Mouse (Mus musculus) cortical plate, adult 2 months (tissue): ENCODE data around the gene Hexa.

Experiments
- CTCF ChIP-seq: fragments of 200-500 bp; IDR thresholded peaks from 2 replicates; pipeline ENCODE4 v1.5.1; 2011; ENCODE audit warnings: mild to moderate bottlenecking, control low read depth, low read length; ENCODE audit not compliant: insufficient read depth; ENCODE audit errors: extremely low read depth
- POLR2A ChIP-seq: fragments of 200-500 bp; IDR thresholded peaks from 2 replicates; pipeline ENCODE4 v1.6.1; 2011; ENCODE audit warnings: mild to moderate bottlenecking, low read length, control low read depth; ENCODE audit not compliant: insufficient read depth; ENCODE audit errors: extremely low read depth

DNA sequence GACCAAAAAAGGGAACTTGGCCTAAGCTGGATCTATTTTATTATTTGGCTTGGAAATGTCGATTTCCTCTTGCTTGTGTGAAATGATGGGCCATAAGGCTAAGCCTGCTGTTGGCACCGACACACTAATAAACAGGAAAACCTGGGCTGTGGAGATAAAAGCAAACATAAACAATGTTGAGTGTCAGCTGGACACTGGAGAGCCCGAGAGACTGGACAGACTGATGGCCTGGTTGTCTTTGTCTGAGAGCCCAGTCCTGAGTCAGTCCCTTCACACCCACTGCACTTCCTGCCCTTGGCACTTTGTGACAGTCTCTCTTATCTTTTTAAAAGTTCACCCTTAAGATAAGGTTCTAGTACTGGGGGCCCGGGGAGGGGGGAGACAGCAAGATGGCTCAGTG lies 16.4 kb upstream of the Hexa start:
- no peak for TF ChIP-seq CTCF
- TF ChIP-seq POLR2A, result no peak
